Mouse (Mus musculus) hindbrain, embryonic 15.5 days (tissue): ENCODE data around the gene Olfr432. TPM values are rescaled to one million over a fixed set of nuclear protein-coding genes. Genes with fewer than 3 reads are reported as not detected.
"Not testable (repeated sequence)": the region's sequence is repeated elsewhere in the genome, so short reads cannot be mapped to it uniquely, and the experiment has no call there.

Experiments
- ATAC-seq: fragments of 200-750 bp; cut with Nextera tagmentation; 2 replicates; pipeline ENCODE4 v1.8.0; 2017; ENCODE audit warnings: low read depth, moderate number of reproducible peaks, moderate TSS enrichment; ENCODE audit not compliant: low FRiP score
- H3K27ac ChIP-seq: fragments of 300-500 bp; sonication (generic); replicated peaks from 2 replicates; pipeline ENCODE4 v1.5.1; 2015; ENCODE audit warnings: mild to moderate bottlenecking, inconsistent platforms
- H3K27me3 ChIP-seq: fragments of 300-500 bp; sonication (generic); 2 replicates; pipeline ENCODE4 v1.6.1; 2015; ENCODE audit warnings: control low read depth, inconsistent platforms
- H3K36me3 ChIP-seq: fragments of 300-500 bp; sonication (generic); 2 replicates; pipeline ENCODE4 v1.6.1; 2015; ENCODE audit warnings: control low read depth, inconsistent platforms
- H3K4me1 ChIP-seq: fragments of 300-500 bp; sonication (generic); replicated peaks from 2 replicates; pipeline ENCODE4 v1.6.1; 2015; ENCODE audit warnings: control low read depth, inconsistent platforms
- H3K4me2 ChIP-seq: fragments of 300-500 bp; sonication (generic); 2 replicates; pipeline ENCODE4 v1.6.1; 2015; ENCODE audit warnings: moderate library complexity, mild to moderate bottlenecking, inconsistent platforms
- H3K4me3 ChIP-seq: fragments of 300-500 bp; sonication (generic); 2 replicates; pipeline ENCODE4 v1.5.1; 2015; ENCODE audit warnings: mild to moderate bottlenecking, inconsistent platforms
- H3K9ac ChIP-seq: fragments of 300-500 bp; sonication (generic); 2 replicates; pipeline ENCODE4 v1.6.1; 2015; ENCODE audit warnings: inconsistent platforms
- H3K9me3 ChIP-seq: fragments of 300-500 bp; sonication (generic); 2 replicates; pipeline ENCODE4 v1.6.1; 2016; ENCODE audit warnings: control low read depth, inconsistent platforms
- WGBS: fragments of 180-500 bp; shearing (Covaris S2); methylation state at CpG from one replicate; pipeline ENCODE4 v1.1.7; 2015; 5-methylcytosine and 5-hydroxymethylcytosine counted together
- polyA plus RNA-seq: library from polyadenylated mRNA; unstranded; fragments of >200 nt; fragmentation: Nextera tagmentation; extraction: Ambion mirVana; gene quantifications from 2 replicates; pipeline ENCODE4 v1.2.1, GENCODE M21; 2015

The Olfr432 gene
- not detected in 2 replicates for polyA plus RNA-seq

DNA sequence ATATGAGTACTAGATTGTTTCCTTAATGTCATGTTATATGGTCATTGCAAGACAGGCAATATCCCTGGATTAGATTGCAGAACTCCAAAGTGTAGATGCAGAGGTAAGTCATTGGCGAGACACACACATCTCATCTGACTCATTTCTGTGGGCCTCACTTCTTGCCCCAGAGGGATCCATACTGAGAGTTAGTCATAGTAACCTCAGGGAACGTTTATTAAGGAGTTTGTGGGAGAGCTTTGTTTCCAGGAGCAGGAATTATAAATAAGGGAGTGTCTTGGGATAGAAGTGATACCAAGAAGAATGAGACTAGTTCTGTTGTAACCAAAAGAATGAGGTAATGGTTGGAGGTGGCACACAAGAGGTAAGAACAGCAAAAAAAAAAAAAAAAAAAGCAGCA lies at the start of gene Olfr432:
TSS of gene Olfr432 (plus strand) at position 313 of the 400 bp plus-strand sequence.
- H3K36me3 ChIP-seq: no peaks in the 10 kb centered on the region
- no peak within 1 kb of the TSS for H3K4me3 ChIP-seq
- H3K9ac ChIP-seq: no peak within 1 kb of the TSS
- H3K9me3 ChIP-seq: no peaks in the 10 kb centered on the region
- 75% methylated on average over 2 of the region's 2 CpGs for WGBS
- H3K27ac ChIP-seq: no peak within 1 kb of the TSS
- H3K4me2 ChIP-seq: no peak within 1 kb of the TSS
- no peaks in the 10 kb centered on the region for H3K27me3 ChIP-seq
- H3K4me1 ChIP-seq: no peaks in the 10 kb centered on the region
- ATAC-seq: no peak

- not testable (repeated sequence) for H3K27me3 ChIP-seq, H3K27ac ChIP-seq, H3K9ac ChIP-seq, H3K9me3 ChIP-seq, H3K4me3 ChIP-seq, ATAC-seq, H3K4me1 ChIP-seq, H3K4me2 ChIP-seq, H3K36me3 ChIP-seq
- WGBS: 79% methylated on average over 2 of the region's 3 CpGs
Observed at GRCm38 (mm10) chr1:174004352-174005109, 44.5 kb upstream of the Olfr432 start.

DNA sequence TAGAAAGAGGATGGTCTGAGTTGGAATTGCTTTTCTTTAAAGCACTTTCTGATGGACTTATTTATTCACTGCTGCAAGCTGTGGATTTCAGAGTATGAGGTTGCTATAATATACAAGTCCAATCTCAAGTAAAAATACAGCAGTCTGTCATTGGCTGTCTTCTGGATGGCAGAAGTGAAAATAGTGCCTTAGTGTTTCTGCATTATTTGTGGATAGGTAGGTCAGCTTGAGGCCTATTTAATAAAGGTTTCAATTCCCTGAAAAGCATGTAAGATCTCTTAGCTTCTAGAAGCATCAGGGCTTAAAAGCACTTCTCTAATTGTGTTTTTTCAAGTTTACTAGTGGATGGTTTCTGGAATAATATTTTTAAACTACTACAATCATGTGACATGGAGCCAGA lies 42.0 kb upstream of the Olfr432 start:
- not testable (repeated sequence) for H3K9me3 ChIP-seq, ATAC-seq, H3K4me3 ChIP-seq, H3K27me3 ChIP-seq, H3K4me2 ChIP-seq, H3K36me3 ChIP-seq, H3K9ac ChIP-seq, H3K27ac ChIP-seq, H3K4me1 ChIP-seq

GRCm38 (mm10) chr1:174031698-174032097 lies 17.3 kb upstream of the Olfr432 start, which contains the start of gene Ifi205:
Ifi205 (minus strand) TSS chr1:174031810.
- H3K27me3 ChIP-seq: no peaks in the 10 kb centered on the region
- no peak within 1 kb of the TSS for H3K4me2 ChIP-seq
- no peak within 1 kb of the TSS for H3K9ac ChIP-seq
- 52% methylated on average over 1 of the region's 1 CpGs for WGBS
- no peak within 1 kb of the TSS for H3K27ac ChIP-seq
- no peaks in the 10 kb centered on the region for H3K9me3 ChIP-seq
- H3K4me3 ChIP-seq: no peak within 1 kb of the TSS
- no peaks in the 10 kb centered on the region for H3K36me3 ChIP-seq
- ATAC-seq: no peak
- no peaks in the 10 kb centered on the region for H3K4me1 ChIP-seq

DNA sequence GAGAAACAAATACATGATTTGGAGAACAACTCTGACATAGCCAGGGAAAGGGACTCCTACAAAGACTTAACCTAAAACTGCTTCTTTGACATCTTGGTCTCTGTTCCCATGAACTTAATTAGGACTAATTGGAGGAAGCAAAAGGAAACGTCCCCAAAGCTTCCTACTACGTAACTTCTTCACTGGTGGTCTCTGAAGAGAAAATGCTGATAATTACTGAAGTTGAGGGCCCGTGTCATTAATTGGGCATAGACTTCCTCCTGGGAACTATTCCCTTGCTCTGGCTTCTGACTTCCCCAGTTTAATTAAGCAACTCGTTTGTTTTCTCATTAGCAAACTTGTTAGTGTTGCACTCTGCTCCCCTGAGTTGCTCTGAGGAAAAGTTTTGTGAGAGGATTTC lies 13.2 kb upstream of the Olfr432 start:
- no peak overlapping the region for H3K4me2 ChIP-seq
- no peaks in the 10 kb centered on the region for H3K27me3 ChIP-seq
- 59% methylated on average over 4 of the region's 4 CpGs for WGBS
- H3K9ac ChIP-seq: no peak overlapping the region
- H3K4me3 ChIP-seq: no peak overlapping the region
- no peak overlapping the region for H3K27ac ChIP-seq
- ATAC-seq: no peak
- H3K9me3 ChIP-seq: no peaks in the 10 kb centered on the region
- no peaks in the 10 kb centered on the region for H3K4me1 ChIP-seq
- H3K36me3 ChIP-seq: no peaks in the 10 kb centered on the region

GRCm38 (mm10) chr1:174038480-174038879 lies 10.5 kb upstream of the Olfr432 start:
- WGBS: 88% methylated on average over 3 of the region's 3 CpGs
- Histone ChIP-seq H3K4me1 (no peaks in the 10 kb centered on the region), H3K9me3 (no peaks in the 10 kb centered on the region), H3K27ac (no peak overlapping the region), H3K27me3 (no peaks in the 10 kb centered on the region), H3K9ac (no peak overlapping the region), H3K36me3 (no peaks in the 10 kb centered on the region), H3K4me2 (no peak overlapping the region), H3K4me3 (no peak overlapping the region)
- no peak for ATAC-seq

DNA sequence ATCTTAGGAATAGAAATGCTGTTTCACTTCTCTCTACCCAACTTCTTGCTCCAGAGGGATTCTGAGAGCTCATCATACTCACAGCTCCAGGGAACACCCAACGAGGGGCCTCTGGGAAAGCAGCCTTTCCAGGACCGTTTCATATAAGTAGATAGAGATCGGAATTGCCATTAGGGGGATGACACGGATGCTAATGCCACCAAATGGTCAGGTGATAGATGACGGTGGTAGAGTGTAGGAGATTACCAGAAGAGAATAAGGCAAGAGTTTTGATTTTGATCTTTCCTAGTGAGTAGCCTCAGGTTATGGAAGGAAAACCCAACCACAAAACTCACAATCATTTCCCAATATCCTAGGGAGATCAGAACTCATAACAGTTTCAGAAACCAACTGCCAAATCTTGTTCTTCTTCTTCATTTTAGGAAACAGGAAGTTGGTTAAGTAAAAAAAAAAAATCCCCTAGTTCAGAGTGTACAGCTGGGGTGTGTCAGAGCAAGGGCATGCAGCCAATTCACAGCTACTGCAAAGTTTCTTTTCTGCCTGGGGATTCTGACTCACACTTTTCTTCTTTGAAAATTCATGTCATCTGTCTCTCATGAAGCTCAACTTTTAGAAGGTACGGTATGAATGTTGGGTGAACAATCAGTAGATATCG lies 8.4 kb upstream of the Olfr432 start, which contains the start of gene Olfr433:
TSS of gene Olfr433 (plus strand) at position 183 of the 655 bp plus-strand sequence.
- no peaks in the 10 kb centered on the region for H3K27me3 ChIP-seq
- no peaks in the 10 kb centered on the region for H3K9me3 ChIP-seq
- no peak within 1 kb of the TSS for H3K9ac ChIP-seq
- no peak for ATAC-seq
- no peaks in the 10 kb centered on the region for H3K36me3 ChIP-seq
- no peak within 1 kb of the TSS for H3K27ac ChIP-seq
- 91% methylated on average over 7 of the region's 7 CpGs for WGBS
- no peak within 1 kb of the TSS for H3K4me2 ChIP-seq
- H3K4me3 ChIP-seq: no peak within 1 kb of the TSS
- H3K4me1 ChIP-seq: no peaks in the 10 kb centered on the region

DNA sequence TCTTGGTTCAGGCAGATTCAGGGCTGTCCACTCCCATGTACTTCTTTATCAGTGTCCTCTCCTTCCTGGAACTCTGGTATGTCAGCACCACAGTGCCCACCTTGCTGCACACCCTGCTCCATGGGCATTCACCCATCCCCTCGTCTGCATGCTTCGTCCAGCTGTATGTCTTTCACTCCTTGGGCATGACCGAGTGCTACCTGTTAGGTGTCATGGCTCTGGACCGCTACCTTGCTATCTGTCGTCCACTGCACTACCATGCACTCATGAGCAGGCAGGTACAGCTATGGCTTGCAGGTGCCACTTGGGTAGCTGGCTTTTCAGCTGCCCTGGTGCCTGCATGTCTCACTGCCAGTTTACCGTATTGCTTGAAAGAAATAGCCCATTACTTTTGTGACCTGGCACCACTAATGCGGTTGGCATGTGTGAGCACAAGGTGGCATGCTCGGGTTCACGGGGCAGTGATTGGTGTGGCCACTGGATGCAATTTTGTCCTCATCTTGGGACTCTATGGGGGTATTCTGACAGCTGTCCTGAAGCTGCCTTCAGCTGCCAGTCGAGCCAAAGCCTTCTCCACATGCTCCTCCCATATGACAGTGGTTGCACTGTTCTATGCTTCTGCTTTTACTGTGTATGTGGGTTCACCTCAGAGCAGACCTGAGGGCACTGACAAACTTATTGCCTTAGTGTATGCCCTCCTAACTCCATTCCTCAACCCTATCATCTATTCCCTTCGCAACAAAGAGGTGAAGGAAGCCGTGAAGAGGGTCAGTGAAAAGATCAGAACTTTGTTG lies 6.7 kb upstream of the Olfr432 start:
- not testable (repeated sequence) for H3K4me2 ChIP-seq, H3K4me1 ChIP-seq, H3K9me3 ChIP-seq, H3K4me3 ChIP-seq, H3K36me3 ChIP-seq, H3K27me3 ChIP-seq, H3K9ac ChIP-seq, H3K27ac ChIP-seq, ATAC-seq
- WGBS: 89% methylated on average over 12 of the region's 12 CpGs

DNA sequence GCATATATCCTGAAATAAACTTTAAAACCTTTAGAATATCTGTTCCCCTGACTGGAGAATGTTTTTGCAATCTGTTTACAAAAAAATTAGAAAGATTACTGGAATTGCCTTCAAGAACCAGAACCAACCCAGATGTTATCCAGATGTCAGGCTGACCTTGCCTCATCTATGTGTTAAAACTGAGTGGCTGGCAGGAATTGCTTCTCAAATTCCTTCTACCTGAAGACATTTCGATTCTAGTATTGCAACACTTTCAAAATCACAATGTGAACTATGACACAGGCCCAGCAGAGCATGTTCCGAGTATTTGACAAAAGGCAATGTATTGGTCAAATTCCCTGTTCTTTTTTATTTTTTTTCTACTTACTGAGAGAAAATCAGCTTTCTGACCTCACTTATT lies 4.6 kb upstream of the Olfr432 start:
- 75% methylated on average over 2 of the region's 2 CpGs for WGBS
- H3K9ac ChIP-seq: no peak overlapping the region
- H3K36me3 ChIP-seq: no peaks in the 10 kb centered on the region
- H3K27ac ChIP-seq: no peak overlapping the region
- H3K4me3 ChIP-seq: no peak overlapping the region
- no peaks in the 10 kb centered on the region for H3K4me1 ChIP-seq
- no peak overlapping the region for H3K4me2 ChIP-seq
- H3K27me3 ChIP-seq: no peaks in the 10 kb centered on the region
- ATAC-seq: no peak
- no peaks in the 10 kb centered on the region for H3K9me3 ChIP-seq

DNA sequence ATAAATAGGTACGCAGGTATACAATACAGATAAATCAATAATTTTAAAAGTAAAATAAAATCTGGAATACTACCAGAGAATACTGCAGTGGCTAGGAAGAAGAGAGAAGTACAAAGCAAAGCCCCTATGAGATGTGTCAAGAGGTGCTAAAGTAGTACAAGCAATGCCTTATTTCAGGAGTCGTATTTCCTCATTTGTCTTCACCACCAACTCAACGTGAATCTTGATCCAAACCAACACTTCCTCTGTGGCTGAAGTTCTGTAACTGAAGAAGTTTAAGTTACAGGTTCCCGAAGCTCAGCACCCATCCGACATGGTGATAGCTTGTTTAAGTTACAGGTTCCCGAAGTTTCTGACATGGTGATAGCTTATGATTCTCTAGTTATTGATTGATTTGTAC lies 778 bp upstream of the Olfr432 start:
- H3K27ac ChIP-seq, H3K36me3 ChIP-seq, H3K9me3 ChIP-seq, H3K9ac ChIP-seq, H3K4me1 ChIP-seq, H3K4me2 ChIP-seq, H3K27me3 ChIP-seq, H3K4me3 ChIP-seq, ATAC-seq: not testable (repeated sequence)
- WGBS: 83% methylated on average over 6 of the region's 6 CpGs

DNA sequence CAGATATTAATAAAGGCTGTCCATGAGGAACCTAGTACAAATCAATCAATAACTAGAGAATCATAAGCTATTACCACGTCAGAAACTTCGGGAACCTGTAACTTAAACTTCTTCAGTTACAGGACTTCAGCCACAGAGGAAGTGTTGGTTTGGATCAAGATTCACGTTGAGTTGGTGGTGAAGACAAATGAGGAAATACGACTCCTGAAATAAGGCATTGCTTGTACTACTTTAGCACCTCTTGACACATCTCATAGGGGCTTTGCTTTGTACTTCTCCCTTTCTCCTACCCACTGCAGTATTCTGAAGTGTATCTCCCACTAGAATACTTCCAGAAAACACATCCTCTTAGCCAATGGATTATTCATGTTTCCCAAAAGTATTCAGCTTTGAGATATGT lies 352 bp downstream of the Olfr432 start:
- H3K4me3 ChIP-seq, H3K4me1 ChIP-seq, ATAC-seq, H3K27me3 ChIP-seq, H3K9ac ChIP-seq, H3K4me2 ChIP-seq, H3K27ac ChIP-seq, H3K36me3 ChIP-seq, H3K9me3 ChIP-seq: not testable (repeated sequence)
- WGBS: 86% methylated on average over 4 of the region's 4 CpGs

GRCm38 (mm10) chr1:174050532-174050931 lies 1.5 kb downstream of the Olfr432 start:
- Histone ChIP-seq H3K27ac (no peak overlapping the region), H3K36me3 (no peaks in the 10 kb centered on the region), H3K9ac (no peak overlapping the region), H3K9me3 (no peaks in the 10 kb centered on the region), H3K4me2 (no peak overlapping the region), H3K4me3 (no peak overlapping the region), H3K4me1 (no peaks in the 10 kb centered on the region), H3K27me3 (no peaks in the 10 kb centered on the region)
- no peak for ATAC-seq
- WGBS: 89% methylated on average over 4 of the region's 4 CpGs
